Mouse (Mus musculus): ENCODE data around the gene Gm13278. TPM values are rescaled to one million over a fixed set of nuclear protein-coding genes. Genes with fewer than 3 reads are reported as not detected.
"Not testable (repeated sequence)": the region's sequence is repeated elsewhere in the genome, so short reads cannot be mapped to it uniquely, and the experiment has no call there.

Gm13278 gene
- total and polyA plus RNA-seq, 2 experiments from 2014 or later: not detected

DNA sequence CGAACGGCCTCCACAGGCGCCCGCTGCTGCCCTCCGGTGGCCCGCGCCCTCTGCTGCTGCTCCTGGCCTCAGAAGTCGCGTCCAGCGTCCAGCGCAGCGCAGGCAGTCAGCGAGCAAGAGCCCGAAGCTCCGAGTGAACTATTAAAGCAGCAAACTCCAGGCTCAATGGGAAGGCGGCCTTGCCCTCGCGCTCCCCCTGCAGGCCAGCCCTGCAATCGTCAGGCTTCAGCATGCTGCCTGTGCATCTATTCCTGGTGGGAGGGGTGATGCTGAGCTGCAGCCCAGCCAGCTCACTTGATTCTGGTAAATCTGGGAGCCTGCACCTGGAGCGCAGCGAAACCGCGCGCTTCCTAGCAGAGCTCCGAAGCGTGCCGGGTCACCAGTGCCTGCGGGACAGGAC is 2.9 kb upstream of the Gm13278 start, which contains the start of gene Gm13277:
TSS of gene Gm13277 (plus strand) at position 231 of the 400 bp plus-strand sequence.
- not testable (repeated sequence) for H3K27me3 ChIP-seq (ENCODE audit: control insufficient read depth, insufficient read depth, low read length); H3K4me2 ChIP-seq (ENCODE audit: low read depth, low read length); H3K4me3 ChIP-seq (ENCODE audit: low read depth, low read length); H3K9ac ChIP-seq (replicated peaks; ENCODE audit: low read depth, low read length); H3K36me3 ChIP-seq (replicated peaks; ENCODE audit: control insufficient read depth, insufficient read depth, low read length); ATAC-seq (ENCODE audit: insufficient read depth, low read depth); DNase-seq (ENCODE audit: low spot score); H3K9me3 ChIP-seq (replicated peaks; ENCODE audit: control insufficient read depth, low read length); H3K4me1 ChIP-seq (ENCODE audit: control insufficient read depth, insufficient read depth); H3K27ac ChIP-seq (ENCODE audit: low read depth)
- TF ChIP-seq CTCF (IDR thresholded peaks at IDR 0.05; ENCODE audit: low read depth): peak; percentile 57
- WGBS: 0% methylated on average over 2 of the region's 28 CpGs

DNA sequence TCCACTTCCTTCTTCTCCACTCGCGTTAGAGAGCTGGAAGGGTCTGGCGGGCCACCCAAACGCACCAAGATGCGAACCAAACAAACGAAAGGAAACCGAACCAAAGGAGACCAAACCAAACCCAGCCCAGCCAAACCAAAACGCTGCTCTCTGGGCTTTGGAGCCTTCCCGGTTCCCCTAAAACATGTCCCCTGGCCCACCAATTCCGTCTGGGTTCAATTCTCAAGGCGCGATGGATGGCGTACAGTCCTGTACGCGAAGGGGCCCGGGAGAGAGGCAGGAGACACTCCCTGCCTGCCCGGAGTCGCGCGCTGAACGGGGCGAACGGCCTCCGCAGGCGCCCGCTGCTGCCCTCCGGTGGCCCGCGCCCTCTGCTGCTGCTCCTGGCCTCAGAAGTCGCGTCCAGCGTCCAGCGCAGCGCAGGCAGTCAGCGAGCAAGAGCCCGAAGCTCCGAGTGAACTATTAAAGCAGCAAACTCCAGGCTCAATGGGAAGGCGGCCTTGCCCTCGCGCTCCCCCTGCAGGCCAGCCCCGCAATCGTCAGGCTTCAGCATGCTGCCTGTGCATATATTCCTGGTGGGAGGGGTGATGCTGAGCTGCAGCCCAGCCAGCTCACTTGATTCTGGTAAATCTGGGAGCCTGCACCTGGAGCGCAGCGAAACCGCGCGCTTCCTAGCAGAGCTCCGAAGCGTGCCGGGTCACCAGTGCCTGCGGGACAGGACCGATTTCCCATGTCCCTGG is 2.8 kb downstream of the Gm13278 start, which contains the start of gene Gm13275:
TSS of gene Gm13275 (plus strand) at position 552 of the 740 bp plus-strand sequence.
- H3K27me3 ChIP-seq (ENCODE audit: control insufficient read depth, insufficient read depth, low read length); H3K4me1 ChIP-seq (ENCODE audit: control insufficient read depth, insufficient read depth); H3K36me3 ChIP-seq (replicated peaks; ENCODE audit: control insufficient read depth, insufficient read depth, low read length); H3K4me2 ChIP-seq (ENCODE audit: low read depth, low read length); DNase-seq (ENCODE audit: low spot score); H3K27ac ChIP-seq (ENCODE audit: low read depth); H3K4me3 ChIP-seq (ENCODE audit: low read depth, low read length); H3K9ac ChIP-seq (replicated peaks; ENCODE audit: low read depth, low read length); H3K9me3 ChIP-seq (replicated peaks; ENCODE audit: control insufficient read depth, low read length); ATAC-seq (ENCODE audit: insufficient read depth, low read depth): not testable (repeated sequence)
- 0% methylated on average over 7 of the region's 52 CpGs for WGBS
- peak; percentile 34; the same call in 1 of the 2 replicates for TF ChIP-seq CTCF (IDR thresholded peaks at IDR 0.05; ENCODE audit: low read depth)

DNA sequence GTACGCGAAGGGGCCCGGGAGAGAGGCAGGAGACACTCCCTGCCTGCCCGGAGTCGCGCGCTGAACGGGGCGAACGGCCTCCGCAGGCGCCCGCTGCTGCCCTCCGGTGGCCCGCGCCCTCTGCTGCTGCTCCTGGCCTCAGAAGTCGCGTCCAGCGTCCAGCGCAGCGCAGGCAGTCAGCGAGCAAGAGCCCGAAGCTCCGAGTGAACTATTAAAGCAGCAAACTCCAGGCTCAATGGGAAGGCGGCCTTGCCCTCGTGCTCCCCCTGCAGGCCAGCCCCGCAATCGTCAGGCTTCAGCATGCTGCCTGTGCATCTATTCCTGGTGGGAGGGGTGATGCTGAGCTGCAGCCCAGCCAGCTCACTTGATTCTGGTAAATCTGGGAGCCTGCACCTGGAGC is 5.7 kb downstream of the Gm13278 start, which contains the start of gene Gm13279:
TSS of gene Gm13279 (plus strand) at position 301 of the 400 bp plus-strand sequence.
- DNase-seq (ENCODE audit: low spot score); ATAC-seq (ENCODE audit: insufficient read depth, low read depth); H3K4me1 ChIP-seq (ENCODE audit: control insufficient read depth, insufficient read depth); H3K9me3 ChIP-seq (replicated peaks; ENCODE audit: control insufficient read depth, low read length); H3K27me3 ChIP-seq (ENCODE audit: control insufficient read depth, insufficient read depth, low read length); H3K27ac ChIP-seq (ENCODE audit: low read depth); H3K4me2 ChIP-seq (ENCODE audit: low read depth, low read length); H3K9ac ChIP-seq (replicated peaks; ENCODE audit: low read depth, low read length); H3K4me3 ChIP-seq (ENCODE audit: low read depth, low read length); H3K36me3 ChIP-seq (replicated peaks; ENCODE audit: control insufficient read depth, insufficient read depth, low read length): not testable (repeated sequence)
- no CpG with 5 or more reads among the region's 28 CpGs for WGBS

DNA sequence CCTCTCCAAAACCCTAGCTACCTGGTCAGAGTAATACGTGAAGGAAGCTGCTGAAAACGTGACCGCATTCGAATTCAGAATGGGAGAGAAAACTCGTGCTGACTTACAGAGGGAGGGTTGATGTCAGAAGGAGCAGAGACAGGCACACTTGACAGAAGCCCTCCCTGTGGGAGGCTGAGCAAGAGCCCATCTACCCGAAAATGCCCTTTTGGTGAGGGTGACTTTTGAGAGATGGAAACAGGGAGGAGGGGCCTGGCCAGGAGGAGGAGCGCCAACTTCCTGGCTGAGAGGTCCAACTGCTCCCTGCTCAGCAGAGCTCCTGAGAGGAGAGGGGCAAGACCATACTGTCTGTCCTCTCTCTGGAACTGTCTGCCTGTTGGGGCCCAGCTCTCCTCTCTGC is 8.0 kb downstream of the Gm13278 start, which contains the start of gene Gm13285:
TSS of gene Gm13285 (plus strand) at position 301 of the 400 bp plus-strand sequence.
- not testable (repeated sequence) for H3K9me3 ChIP-seq (replicated peaks; ENCODE audit: control insufficient read depth, low read length); H3K9ac ChIP-seq (replicated peaks; ENCODE audit: low read depth, low read length); H3K4me1 ChIP-seq (ENCODE audit: control insufficient read depth, insufficient read depth); H3K36me3 ChIP-seq (replicated peaks; ENCODE audit: control insufficient read depth, insufficient read depth, low read length); DNase-seq (ENCODE audit: low spot score); H3K4me3 ChIP-seq (ENCODE audit: low read depth, low read length); H3K4me2 ChIP-seq (ENCODE audit: low read depth, low read length); H3K27ac ChIP-seq (ENCODE audit: low read depth); ATAC-seq (ENCODE audit: insufficient read depth, low read depth); H3K27me3 ChIP-seq (ENCODE audit: control insufficient read depth, insufficient read depth, low read length)
- WGBS: 6% methylated on average over 2 of the region's 7 CpGs

DNA sequence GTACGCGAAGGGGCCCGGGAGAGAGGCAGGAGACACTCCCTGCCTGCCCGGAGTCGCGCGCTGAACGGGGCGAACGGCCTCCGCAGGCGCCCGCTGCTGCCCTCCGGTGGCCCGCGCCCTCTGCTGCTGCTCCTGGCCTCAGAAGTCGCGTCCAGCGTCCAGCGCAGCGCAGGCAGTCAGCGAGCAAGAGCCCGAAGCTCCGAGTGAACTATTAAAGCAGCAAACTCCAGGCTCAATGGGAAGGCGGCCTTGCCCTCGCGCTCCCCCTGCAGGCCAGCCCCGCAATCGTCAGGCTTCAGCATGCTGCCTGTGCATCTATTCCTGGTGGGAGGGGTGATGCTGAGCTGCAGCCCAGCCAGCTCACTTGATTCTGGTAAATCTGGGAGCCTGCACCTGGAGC is 11.6 kb downstream of the Gm13278 start, which contains the start of gene Gm13287:
TSS of gene Gm13287 (plus strand) at position 301 of the 400 bp plus-strand sequence.
- not testable (repeated sequence) for H3K9me3 ChIP-seq (replicated peaks; ENCODE audit: control insufficient read depth, low read length); H3K4me1 ChIP-seq (ENCODE audit: control insufficient read depth, insufficient read depth); H3K4me3 ChIP-seq (ENCODE audit: low read depth, low read length); H3K27ac ChIP-seq (ENCODE audit: low read depth); H3K9ac ChIP-seq (replicated peaks; ENCODE audit: low read depth, low read length); DNase-seq (ENCODE audit: low spot score); H3K27me3 ChIP-seq (ENCODE audit: control insufficient read depth, insufficient read depth, low read length); ATAC-seq (ENCODE audit: insufficient read depth, low read depth); H3K36me3 ChIP-seq (replicated peaks; ENCODE audit: control insufficient read depth, insufficient read depth, low read length); H3K4me2 ChIP-seq (ENCODE audit: low read depth, low read length)
- WGBS: no CpG with 5 or more reads among the region's 29 CpGs

DNA sequence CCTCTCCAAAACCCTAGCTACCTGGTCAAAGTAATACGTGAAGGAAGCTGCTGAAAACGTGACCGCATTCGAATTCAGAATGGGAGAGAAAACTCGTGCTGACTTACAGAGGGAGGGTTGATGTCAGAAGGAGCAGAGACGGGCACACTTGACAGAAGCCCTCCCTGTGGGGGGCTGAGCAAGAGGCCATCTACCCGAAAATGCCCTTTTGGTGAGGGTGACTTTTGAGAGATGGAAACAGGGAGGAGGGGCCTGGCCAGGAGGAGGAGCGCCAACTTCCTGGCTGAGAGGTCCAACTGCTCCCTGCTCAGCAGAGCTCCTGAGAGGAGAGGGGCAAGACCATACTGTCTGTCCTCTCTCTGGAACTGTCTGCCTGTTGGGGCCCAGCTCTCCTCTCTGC is 13.9 kb downstream of the Gm13278 start, which contains the start of gene Gm13288:
TSS of gene Gm13288 (plus strand) at position 301 of the 400 bp plus-strand sequence.
- ATAC-seq (ENCODE audit: insufficient read depth, low read depth); H3K27me3 ChIP-seq (ENCODE audit: control insufficient read depth, insufficient read depth, low read length); H3K9me3 ChIP-seq (replicated peaks; ENCODE audit: control insufficient read depth, low read length); DNase-seq (ENCODE audit: low spot score); H3K27ac ChIP-seq (ENCODE audit: low read depth); H3K36me3 ChIP-seq (replicated peaks; ENCODE audit: control insufficient read depth, insufficient read depth, low read length); H3K9ac ChIP-seq (replicated peaks; ENCODE audit: low read depth, low read length); H3K4me2 ChIP-seq (ENCODE audit: low read depth, low read length); H3K4me1 ChIP-seq (ENCODE audit: control insufficient read depth, insufficient read depth): not testable (repeated sequence)
- 0 out of 2 replicates have a peak within 1 kb of the TSS, but pooled peaks have one; percentile 24 for H3K4me3 ChIP-seq (ENCODE audit: low read depth, low read length)
- no CpG with 5 or more reads among the region's 8 CpGs for WGBS

Measured in heart, postnatal 0 days (tissue).